Mouse (Mus musculus): ENCODE data around the gene Snca. TPM values are rescaled to one million over a fixed set of nuclear protein-coding genes. Genes with fewer than 3 reads are reported as not detected.

The Snca gene
- polyA plus RNA-seq, 1 experiment: not detected

DNA sequence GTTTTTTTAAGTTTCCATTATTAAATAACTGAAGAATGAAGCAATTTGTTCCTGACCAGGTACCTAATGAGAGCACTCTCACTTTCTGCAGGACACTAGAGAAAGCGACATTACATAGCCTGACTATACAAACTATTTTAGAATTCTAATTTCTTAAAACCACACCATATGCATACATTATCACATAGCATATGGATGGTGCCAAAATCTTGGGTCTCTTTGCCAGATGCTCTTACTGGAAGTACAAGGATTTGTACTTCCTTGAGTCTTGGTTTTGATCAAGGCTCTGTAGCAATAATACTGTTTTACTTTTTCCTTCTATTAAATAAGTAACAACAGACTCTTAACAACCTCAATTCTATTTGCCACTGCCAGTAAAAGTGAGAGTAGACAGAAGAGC is 31.4 kb downstream of the Snca start:
- no peaks in the 10 kb centered on the region for H3K4me1 ChIP-seq (ENCODE audit: control insufficient read depth, insufficient read depth, low read length)
- 96% methylated on average over 1 of the region's 1 CpGs for WGBS
- TF ChIP-seq POLR2A (IDR thresholded peaks at IDR 0.05; ENCODE audit: insufficient read depth, low read depth, low read length): no peak
- no peak for TF ChIP-seq CTCF (IDR thresholded peaks at IDR 0.05; ENCODE audit: insufficient read depth, low read depth, low read length)
- H3K27ac ChIP-seq (ENCODE audit: insufficient read depth, low read depth, low read length): no peak overlapping the region
- no peak overlapping the region for H3K4me3 ChIP-seq (ENCODE audit: insufficient read depth, low read depth, low read length)

- 96% methylated on average over 3 of the region's 3 CpGs for WGBS
- H3K27ac ChIP-seq (ENCODE audit: insufficient read depth, low read depth, low read length): no peak overlapping the region
- no peak overlapping the region for H3K4me3 ChIP-seq (ENCODE audit: insufficient read depth, low read depth, low read length)
- H3K4me1 ChIP-seq (ENCODE audit: control insufficient read depth, insufficient read depth, low read length): no peaks in the 10 kb centered on the region
- TF ChIP-seq CTCF (IDR thresholded peaks at IDR 0.05; ENCODE audit: insufficient read depth, low read depth, low read length) (no peak), POLR2A (IDR thresholded peaks at IDR 0.05; ENCODE audit: insufficient read depth, low read depth, low read length) (no peak)
Measured at GRCm38 (mm10) chr6:60793659-60794365, 35.8 kb downstream of the Snca start.

GRCm38 (mm10) chr6:60786955-60787354 is 42.7 kb downstream of the Snca start:
- TF ChIP-seq CTCF (IDR thresholded peaks at IDR 0.05; ENCODE audit: insufficient read depth, low read depth, low read length) (no peak), POLR2A (IDR thresholded peaks at IDR 0.05; ENCODE audit: insufficient read depth, low read depth, low read length) (no peak)
- Histone ChIP-seq H3K4me1 (ENCODE audit: control insufficient read depth, insufficient read depth, low read length) (no peaks in the 10 kb centered on the region), H3K27ac (ENCODE audit: insufficient read depth, low read depth, low read length) (no peak overlapping the region), H3K4me3 (ENCODE audit: insufficient read depth, low read depth, low read length) (no peak overlapping the region)
- 62% methylated on average over 1 of the region's 1 CpGs for WGBS

DNA sequence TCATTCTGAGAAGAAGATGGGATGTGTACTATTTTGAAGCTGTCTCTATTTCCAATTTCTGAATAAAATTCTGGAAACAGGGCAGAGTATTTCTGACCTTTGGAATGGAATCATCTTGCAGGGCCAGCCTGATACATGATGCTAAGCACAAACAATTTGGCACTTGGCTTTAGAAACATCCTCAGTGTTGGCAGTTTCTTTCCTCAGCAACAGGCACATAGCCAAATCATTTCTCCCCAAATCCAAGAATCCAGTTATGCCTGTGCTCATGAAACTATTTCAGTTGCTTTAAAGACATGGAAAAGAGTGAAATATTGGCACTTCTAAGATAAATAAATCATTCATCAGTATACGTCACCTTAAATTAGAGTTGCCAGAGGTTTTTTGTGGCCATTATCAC is 57.8 kb downstream of the Snca start:
- TF ChIP-seq CTCF (IDR thresholded peaks at IDR 0.05; ENCODE audit: insufficient read depth, low read depth, low read length) (no peak), POLR2A (IDR thresholded peaks at IDR 0.05; ENCODE audit: insufficient read depth, low read depth, low read length) (no peak)
- Histone ChIP-seq H3K4me3 (ENCODE audit: insufficient read depth, low read depth, low read length) (no peak overlapping the region), H3K27ac (ENCODE audit: insufficient read depth, low read depth, low read length) (no peak overlapping the region), H3K4me1 (ENCODE audit: control insufficient read depth, insufficient read depth, low read length) (no peaks in the 10 kb centered on the region)
- 60% methylated on average over 1 of the region's 1 CpGs for WGBS

GRCm38 (mm10) chr6:60765696-60766095 is 64.0 kb downstream of the Snca start:
- Histone ChIP-seq H3K4me1 (ENCODE audit: control insufficient read depth, insufficient read depth, low read length) (no peaks in the 10 kb centered on the region), H3K27ac (ENCODE audit: insufficient read depth, low read depth, low read length) (no peak overlapping the region), H3K4me3 (ENCODE audit: insufficient read depth, low read depth, low read length) (no peak overlapping the region)
- no peak for TF ChIP-seq CTCF (IDR thresholded peaks at IDR 0.05; ENCODE audit: insufficient read depth, low read depth, low read length)
- TF ChIP-seq POLR2A (IDR thresholded peaks at IDR 0.05; ENCODE audit: insufficient read depth, low read depth, low read length): no peak
- 45% methylated on average over 3 of the region's 3 CpGs for WGBS

DNA sequence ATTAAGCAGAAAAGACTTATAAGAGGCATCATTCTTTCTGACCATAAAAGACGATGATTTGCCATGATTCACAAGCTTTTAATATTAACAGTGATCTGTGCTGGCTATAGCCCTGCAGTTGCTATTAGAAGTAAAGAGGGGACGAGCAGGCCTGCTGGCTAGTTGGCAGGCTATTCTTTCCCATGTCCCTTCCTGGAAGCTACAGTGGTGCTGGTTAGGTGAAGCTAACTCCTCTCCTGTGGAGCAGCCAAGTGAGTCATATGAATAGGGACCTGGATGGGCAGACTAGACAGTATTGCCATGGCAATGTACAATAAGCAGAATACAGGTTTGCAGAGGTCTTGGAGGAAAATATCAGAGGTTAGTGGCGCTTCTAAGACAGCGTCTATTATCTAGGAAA is 66.8 kb downstream of the Snca start:
- TF ChIP-seq POLR2A (IDR thresholded peaks at IDR 0.05; ENCODE audit: insufficient read depth, low read depth, low read length) (no peak), CTCF (IDR thresholded peaks at IDR 0.05; ENCODE audit: insufficient read depth, low read depth, low read length) (no peak)

DNA sequence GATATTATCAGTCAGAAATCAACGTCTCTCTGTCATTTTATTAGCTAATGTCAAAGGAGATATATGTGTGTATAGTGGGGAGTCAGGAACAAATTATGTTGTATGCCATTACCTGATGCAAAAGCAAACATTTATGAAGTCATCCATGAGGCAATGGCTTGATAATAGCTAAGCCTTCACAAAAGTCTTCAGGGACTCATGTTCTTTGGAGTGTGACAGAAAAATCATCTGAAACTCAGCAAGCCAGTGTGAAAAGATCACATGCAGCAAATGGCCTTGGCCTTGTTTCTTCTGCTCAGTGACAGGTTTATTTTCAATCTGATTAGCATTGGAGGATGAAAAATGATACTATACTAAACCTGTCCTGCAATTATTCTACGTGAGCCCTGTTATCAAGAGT is 67.9 kb downstream of the Snca start:
- WGBS: 82% methylated on average over 2 of the region's 2 CpGs
- H3K27ac ChIP-seq (ENCODE audit: insufficient read depth, low read depth, low read length): no peak overlapping the region
- no peaks in the 10 kb centered on the region for H3K4me1 ChIP-seq (ENCODE audit: control insufficient read depth, insufficient read depth, low read length)
- no peak overlapping the region for H3K4me3 ChIP-seq (ENCODE audit: insufficient read depth, low read depth, low read length)
- no peak for TF ChIP-seq CTCF (IDR thresholded peaks at IDR 0.05; ENCODE audit: insufficient read depth, low read depth, low read length)
- TF ChIP-seq POLR2A (IDR thresholded peaks at IDR 0.05; ENCODE audit: insufficient read depth, low read depth, low read length): no peak

More for the DNA sequence above, 66.8 kb downstream of the Snca start:
- Histone ChIP-seq H3K27ac (ENCODE audit: insufficient read depth, low read depth, low read length) (no peak overlapping the region), H3K4me1 (ENCODE audit: control insufficient read depth, insufficient read depth, low read length) (no peaks in the 10 kb centered on the region), H3K4me3 (ENCODE audit: insufficient read depth, low read depth, low read length) (no peak overlapping the region)
- 84% methylated on average over 4 of the region's 4 CpGs for WGBS

GRCm38 (mm10) chr6:60754975-60755374 is 74.7 kb downstream of the Snca start:
- no peak overlapping the region for H3K27ac ChIP-seq (ENCODE audit: insufficient read depth, low read depth, low read length)
- 90% methylated on average over 1 of the region's 1 CpGs for WGBS
- H3K4me1 ChIP-seq (ENCODE audit: control insufficient read depth, insufficient read depth, low read length): no peaks in the 10 kb centered on the region
- TF ChIP-seq CTCF (IDR thresholded peaks at IDR 0.05; ENCODE audit: insufficient read depth, low read depth, low read length): no peak
- H3K4me3 ChIP-seq (ENCODE audit: insufficient read depth, low read depth, low read length): no peak overlapping the region

- Histone ChIP-seq H3K27ac (ENCODE audit: insufficient read depth, low read depth, low read length) (no peak overlapping the region), H3K4me3 (ENCODE audit: insufficient read depth, low read depth, low read length) (no peak overlapping the region), H3K4me1 (ENCODE audit: control insufficient read depth, insufficient read depth, low read length) (no peaks in the 10 kb centered on the region)
- no peak for TF ChIP-seq CTCF (IDR thresholded peaks at IDR 0.05; ENCODE audit: insufficient read depth, low read depth, low read length)
- TF ChIP-seq POLR2A (IDR thresholded peaks at IDR 0.05; ENCODE audit: insufficient read depth, low read depth, low read length): no peak
Measured at GRCm38 (mm10) chr6:60745965-60746364, 83.7 kb downstream of the Snca start.

Data from olfactory bulb, adult 2 months (tissue).